Mouse (Mus musculus): ENCODE results near the gene Miga1.

The Miga1 gene

GRCm38 (mm10) chr3:152339862-152340557, at the start of gene Miga1:
Gene Miga1, minus strand, starts transcription at chr3:152340407.
- peak; percentile 36 for DNase-seq (ENCODE audit: low spot score)

GRCm38 (mm10) chr3:152384106-152384505, 43.9 kb upstream of the Miga1 start:
- no peak for DNase-seq (ENCODE audit: low spot score)

GRCm38 (mm10) chr3:152376063-152376462, 35.9 kb upstream of the Miga1 start:
- no peak for DNase-seq (ENCODE audit: low spot score)

- no peak for DNase-seq (ENCODE audit: low spot score)
Observed at GRCm38 (mm10) chr3:152364181-152364580, 24.0 kb upstream of the Miga1 start.

- DNase-seq (ENCODE audit: low spot score), result no peak
Observed at GRCm38 (mm10) chr3:152359151-152359550, 18.9 kb upstream of the Miga1 start.

- DNase-seq (ENCODE audit: low spot score), result no peak
Observed at GRCm38 (mm10) chr3:152356751-152357150, 16.5 kb upstream of the Miga1 start.

- no peak for DNase-seq (ENCODE audit: low spot score)
Observed at GRCm38 (mm10) chr3:152355361-152355760, 15.2 kb upstream of the Miga1 start.

GRCm38 (mm10) chr3:152353434-152354177, 13.4 kb upstream of the Miga1 start:
- no peak for DNase-seq (ENCODE audit: low spot score)

GRCm38 (mm10) chr3:152352289-152352688, 12.1 kb upstream of the Miga1 start:
- no peak for DNase-seq (ENCODE audit: low spot score)

GRCm38 (mm10) chr3:152350966-152351365, 10.8 kb upstream of the Miga1 start:
- no peak for DNase-seq (ENCODE audit: low spot score)

GRCm38 (mm10) chr3:152350431-152350830, 10.2 kb upstream of the Miga1 start:
- DNase-seq (ENCODE audit: low spot score), result no peak

- DNase-seq (ENCODE audit: low spot score), result peak; percentile 41
Observed at GRCm38 (mm10) chr3:152348011-152348830, 8.0 kb upstream of the Miga1 start.

GRCm38 (mm10) chr3:152347227-152347626, 7.0 kb upstream of the Miga1 start:
- DNase-seq (ENCODE audit: low spot score), result no peak

- DNase-seq (ENCODE audit: low spot score), result no peak
Observed at GRCm38 (mm10) chr3:152346633-152347141, 6.5 kb upstream of the Miga1 start.

GRCm38 (mm10) chr3:152345732-152346632, 5.8 kb upstream of the Miga1 start, which contains the start of gene Usp33:
Gene Usp33, plus strand, starts transcription at chr3:152346478.
- DNase-seq (ENCODE audit: low spot score), result peak; percentile 87

GRCm38 (mm10) chr3:152342961-152343517, 2.8 kb upstream of the Miga1 start:
- no peak for DNase-seq (ENCODE audit: low spot score)

GRCm38 (mm10) chr3:152336085-152336484, 4.1 kb downstream of the Miga1 start:
- DNase-seq (ENCODE audit: low spot score), result no peak

GRCm38 (mm10) chr3:152333641-152334040, 6.6 kb downstream of the Miga1 start:
- DNase-seq (ENCODE audit: low spot score), result no peak

GRCm38 (mm10) chr3:152332545-152333300, 7.5 kb downstream of the Miga1 start:
- no peak for DNase-seq (ENCODE audit: low spot score)

- DNase-seq (ENCODE audit: low spot score), result no peak
Observed at GRCm38 (mm10) chr3:152332104-152332503, 8.1 kb downstream of the Miga1 start.

Data from ovary, adult 18-20 months (tissue).